Mouse (Mus musculus) bone marrow macrophage, adult 2 months (primary cell): ENCODE data around the gene Fkbpl. TPM values are rescaled to one million over a fixed set of nuclear protein-coding genes. Genes with fewer than 3 reads are reported as not detected.

Experiments used
- H3K27ac ChIP-seq: 2 replicates; pipeline ENCODE4 v1.5.1; 2012; ENCODE audit warnings: low read depth, low read length; ENCODE audit not compliant: insufficient read depth
- H3K4me1 ChIP-seq: 2 replicates; pipeline ENCODE4 v1.6.1; 2012; ENCODE audit warnings: low read length; ENCODE audit not compliant: control insufficient read depth, insufficient read depth
- H3K4me3 ChIP-seq: 2 replicates; pipeline ENCODE4 v1.5.1; 2012; ENCODE audit warnings: mild to moderate bottlenecking, low read length, moderate library complexity; ENCODE audit not compliant: insufficient read depth
- CTCF ChIP-seq: IDR thresholded peaks from 2 replicates; pipeline ENCODE4 v1.5.1; 2012; ENCODE audit warnings: low read depth, mild to moderate bottlenecking, low read length, moderate library complexity
- POLR2A ChIP-seq: IDR thresholded peaks from 2 replicates; pipeline ENCODE4 v1.6.1; 2012; ENCODE audit warnings: mild to moderate bottlenecking, low read depth, low read length, borderline replicate concordance
- polyA plus RNA-seq: library from polyadenylated mRNA; stranded (reverse); fragments of >200 nt; gene quantifications from 2 replicates; pipeline ENCODE4 v1.2.4, GENCODE M21; 2012; ENCODE audit not compliant: missing spikeins, insufficient read depth, insufficient read length

The Fkbpl gene
- polyA plus RNA-seq, 1 experiment: 22.9 TPM

DNA sequence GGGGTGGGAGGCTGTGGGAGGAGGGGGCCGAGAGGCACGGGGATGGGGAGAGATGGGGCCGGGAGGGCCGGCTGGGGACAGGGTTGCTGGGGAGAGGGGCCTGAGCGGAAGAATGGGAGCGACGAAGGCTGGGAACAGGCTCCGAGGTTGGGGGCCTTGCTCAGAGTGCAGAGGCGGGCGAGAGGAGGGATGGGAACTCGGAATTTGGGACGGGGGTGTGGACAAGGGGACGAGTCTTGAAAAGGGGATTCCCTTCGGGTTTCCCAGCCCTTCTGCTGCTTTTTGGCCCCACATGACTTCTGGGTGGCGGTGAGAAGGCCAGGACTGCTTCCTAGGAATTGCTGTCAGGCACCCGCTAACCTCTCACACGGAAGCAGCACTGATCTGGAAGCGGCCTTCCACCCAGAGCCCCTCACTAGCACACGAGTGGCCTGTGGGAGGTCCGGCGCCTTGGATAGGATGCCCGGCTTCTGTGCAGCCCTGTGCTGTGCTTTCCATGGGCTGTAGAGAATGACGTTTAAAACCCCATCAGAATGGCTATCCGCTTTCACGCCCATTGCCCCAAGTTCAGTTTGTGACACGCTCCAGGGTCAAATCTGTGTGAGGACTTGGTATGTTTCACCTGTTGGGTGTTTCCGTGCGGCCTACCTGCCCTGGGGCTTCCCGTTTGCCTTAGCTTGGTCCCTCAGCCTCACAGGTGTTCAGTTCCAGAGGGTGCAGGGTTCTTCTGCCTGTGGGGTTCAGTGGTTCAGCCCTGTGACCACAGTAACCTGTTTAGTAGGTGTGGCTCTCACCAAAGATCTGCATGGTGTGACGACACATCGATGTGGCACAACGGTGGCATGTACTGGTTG, 38.2 kb upstream of the Fkbpl start:
- peaks cover 9% of the 10 kb centered on the region for H3K4me1 ChIP-seq
- H3K4me3 ChIP-seq: peak overlapping the region; percentile 81
- TF ChIP-seq POLR2A: no peak
- H3K27ac ChIP-seq: peak overlapping the region; percentile 44; the same call in 1 of the 2 replicates

DNA sequence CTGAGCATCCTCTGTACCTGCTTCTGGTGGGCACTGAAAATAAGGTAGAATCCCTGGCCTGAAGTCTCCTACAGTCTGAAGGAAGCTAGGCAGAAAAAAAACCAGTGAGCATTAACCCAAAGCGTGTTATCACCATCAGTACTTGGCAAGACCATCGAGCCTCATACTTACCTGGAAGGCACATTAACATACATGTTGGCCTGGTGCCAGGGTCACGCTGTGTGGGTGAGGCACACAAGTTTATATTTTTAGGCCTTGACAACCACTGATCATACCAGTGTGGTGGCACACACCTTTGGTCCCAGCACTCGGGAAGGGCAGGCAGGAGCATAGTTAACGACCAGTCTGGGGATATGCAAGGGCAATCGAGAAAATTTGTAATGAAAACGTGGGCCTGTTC, 36.6 kb upstream of the Fkbpl start:
- H3K27ac ChIP-seq: no peak overlapping the region

DNA sequence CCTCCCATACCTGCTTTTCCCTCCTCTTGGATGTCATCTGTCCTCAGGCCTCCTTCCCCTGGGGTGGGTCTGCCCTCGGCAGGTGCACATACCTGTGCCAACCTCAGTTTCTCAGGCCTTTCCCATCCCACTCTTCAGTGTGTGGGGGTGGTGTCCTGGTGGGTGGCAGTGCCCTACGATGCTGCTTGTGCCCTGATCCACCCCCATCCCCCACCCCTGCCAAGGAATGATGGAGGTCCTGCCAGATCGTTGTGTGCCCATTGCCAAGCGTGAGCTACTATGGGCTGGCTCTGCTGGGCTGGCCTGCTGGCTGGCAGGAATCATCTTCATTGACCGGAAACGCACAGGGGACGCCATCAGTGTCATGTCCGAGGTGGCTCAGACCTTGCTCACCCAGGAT, 33.5 kb upstream of the Fkbpl start:
- H3K27ac ChIP-seq: no peak overlapping the region
- no peak overlapping the region for H3K4me3 ChIP-seq
- no peak for TF ChIP-seq CTCF
- TF ChIP-seq POLR2A: no peak
- peaks cover 4% of the 10 kb centered on the region for H3K4me1 ChIP-seq

More for the DNA sequence above, 36.6 kb upstream of the Fkbpl start:
- TF ChIP-seq POLR2A (no peak), CTCF (no peak)
- H3K4me1 ChIP-seq: peaks cover 7% of the 10 kb centered on the region
- no peak overlapping the region for H3K4me3 ChIP-seq

DNA sequence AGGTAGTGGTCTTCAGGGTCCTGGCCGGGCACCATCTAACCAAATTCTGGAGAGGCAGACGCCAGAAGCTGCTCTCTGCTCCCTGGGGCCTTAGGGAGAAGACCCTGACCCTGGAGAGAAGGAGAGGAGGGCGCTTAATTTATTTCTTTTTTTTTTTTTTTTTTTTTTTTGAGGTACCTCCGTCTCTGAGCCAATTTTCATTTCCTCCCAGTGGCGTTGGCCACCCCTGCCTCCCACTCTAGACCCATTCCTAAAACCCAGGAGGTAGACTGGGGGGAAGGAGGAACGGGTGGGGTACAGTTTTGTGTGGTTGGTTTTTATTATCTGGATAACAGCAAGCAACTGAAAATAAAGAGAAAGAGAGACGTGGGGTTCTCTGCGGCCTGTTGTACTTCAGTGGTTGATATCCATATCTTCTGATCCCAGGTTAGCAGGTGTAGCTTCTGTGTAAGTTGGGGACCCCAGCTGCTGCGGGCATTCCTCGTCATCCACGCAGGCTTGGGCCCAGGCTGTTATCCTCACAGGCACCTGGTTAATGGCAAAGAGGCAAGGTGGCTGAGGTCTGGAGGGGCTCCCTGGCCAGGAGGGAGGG, 31.4 kb upstream of the Fkbpl start:
- no peak overlapping the region for H3K4me3 ChIP-seq
- no peak overlapping the region for H3K27ac ChIP-seq
- TF ChIP-seq POLR2A: no peak
- TF ChIP-seq CTCF: no peak
- no peaks in the 10 kb centered on the region for H3K4me1 ChIP-seq

DNA sequence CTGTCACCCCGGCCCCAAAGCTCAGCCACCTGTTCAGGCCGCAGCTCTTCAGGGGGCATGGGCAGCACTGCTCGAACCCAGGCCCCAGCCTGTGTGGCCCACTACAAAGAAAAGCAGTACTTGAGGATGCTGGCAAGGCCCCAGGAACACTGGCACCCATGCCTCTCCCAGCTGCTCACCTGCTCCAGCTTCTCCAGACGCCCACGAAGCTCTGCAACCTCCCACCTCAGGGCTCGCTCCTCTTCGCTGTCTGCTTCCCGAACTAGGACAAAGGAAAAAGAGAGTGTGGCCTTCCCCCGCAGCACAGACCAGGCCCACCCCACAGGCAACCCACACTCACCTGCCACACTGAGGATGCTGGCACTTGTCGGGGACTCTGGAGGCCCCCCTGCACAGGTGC, 30.7 kb upstream of the Fkbpl start:
- Histone ChIP-seq H3K4me1 (no peaks in the 10 kb centered on the region), H3K27ac (no peak overlapping the region), H3K4me3 (no peak overlapping the region)
- TF ChIP-seq POLR2A (no peak), CTCF (no peak)

DNA sequence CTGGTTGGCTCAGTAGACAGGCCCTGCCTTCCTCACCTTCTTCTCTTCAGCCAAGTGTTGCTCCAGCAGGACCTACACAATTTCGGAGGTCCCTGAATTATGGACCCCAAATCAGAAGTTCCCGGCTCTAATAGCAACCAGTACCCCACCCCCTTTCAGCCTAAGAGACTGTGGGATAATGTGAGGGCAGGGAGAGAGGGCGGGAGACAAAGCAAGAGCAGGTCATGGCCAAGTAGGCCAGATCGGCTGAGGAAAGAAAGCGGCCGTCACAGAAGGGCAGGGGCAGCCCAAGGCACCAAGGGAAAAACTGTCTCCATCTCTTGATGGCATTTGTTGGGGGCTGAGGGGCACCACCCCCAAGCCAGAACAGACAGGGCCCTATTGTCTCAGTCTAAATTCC, 28.7 kb upstream of the Fkbpl start, which contains the start of gene Egfl8:
Egfl8 (minus strand) TSS at position 101 of the 400 bp plus-strand sequence.
- Histone ChIP-seq H3K4me1 (no peaks in the 10 kb centered on the region), H3K27ac (no peak within 1 kb of the TSS), H3K4me3 (no peak within 1 kb of the TSS)
- TF ChIP-seq POLR2A (no peak), CTCF (no peak)

DNA sequence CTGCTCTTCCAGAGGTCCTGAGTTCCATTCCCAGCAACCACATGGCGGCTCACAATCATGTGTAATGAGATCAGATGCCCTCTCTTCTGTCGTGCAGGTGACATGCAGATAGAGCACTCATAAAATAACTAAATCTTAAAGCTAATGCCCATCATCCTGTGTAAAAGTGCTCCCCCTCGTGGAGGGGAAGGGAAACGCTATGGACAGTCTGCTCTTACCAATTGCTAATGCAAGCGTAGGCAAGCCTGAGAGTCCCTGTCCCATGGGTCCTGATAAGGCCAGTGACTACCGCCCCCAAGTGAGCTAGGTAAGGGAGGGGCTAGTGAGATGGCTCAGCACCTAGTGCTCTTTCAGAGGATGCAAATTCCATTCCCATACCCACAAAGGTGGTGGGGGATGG, 25.6 kb upstream of the Fkbpl start:
- peak; percentile 36; the same call in 1 of the 2 replicates for TF ChIP-seq CTCF
- TF ChIP-seq POLR2A: no peak
- no peaks in the 10 kb centered on the region for H3K4me1 ChIP-seq
- H3K4me3 ChIP-seq: no peak overlapping the region
- no peak overlapping the region for H3K27ac ChIP-seq

DNA sequence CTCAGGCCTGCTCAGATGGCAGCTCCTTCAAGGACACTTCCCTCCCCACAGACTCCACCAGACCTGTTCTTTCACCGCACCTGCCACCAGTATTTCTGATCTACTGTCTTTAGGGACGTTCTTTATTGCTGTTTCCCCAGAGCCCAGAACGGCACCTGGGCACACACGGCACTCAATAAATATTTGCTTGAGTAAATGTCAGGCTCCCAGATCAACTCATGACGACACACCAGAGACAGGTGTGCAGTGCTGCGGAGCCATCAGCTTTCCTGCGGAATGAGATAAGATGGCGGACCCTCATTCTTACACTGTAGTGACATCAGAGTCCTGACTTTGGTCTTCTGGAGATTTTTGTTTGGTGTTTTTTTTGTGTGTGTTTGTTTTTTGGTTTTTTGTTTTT, 23.6 kb upstream of the Fkbpl start:
- Histone ChIP-seq H3K4me3 (no peak overlapping the region), H3K4me1 (no peaks in the 10 kb centered on the region), H3K27ac (no peak overlapping the region)
- TF ChIP-seq CTCF (no peak), POLR2A (no peak)

DNA sequence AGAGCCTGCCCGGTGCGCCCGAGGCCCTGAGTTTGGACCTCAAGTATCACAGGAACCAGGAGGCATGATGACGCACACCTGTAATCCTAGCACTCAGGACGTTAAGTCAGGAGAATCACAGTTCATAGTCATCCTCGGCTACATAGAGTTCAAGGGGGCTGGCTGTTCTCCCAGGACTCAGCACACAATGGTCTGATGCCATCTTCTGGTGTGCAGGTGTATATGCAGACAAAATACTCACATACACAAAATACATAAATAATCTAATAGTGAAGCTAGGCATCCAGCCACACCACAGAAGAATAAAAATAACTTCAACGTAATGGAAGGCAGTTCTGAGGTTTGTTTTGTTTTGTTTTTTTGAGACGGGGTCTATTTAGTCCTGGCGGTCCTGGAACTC, 21.4 kb upstream of the Fkbpl start:
- no peak overlapping the region for H3K27ac ChIP-seq
- no peak overlapping the region for H3K4me3 ChIP-seq
- no peak for TF ChIP-seq POLR2A
- no peak for TF ChIP-seq CTCF
- H3K4me1 ChIP-seq: 0 out of 2 replicates have a peak, but pooled peaks cover 3% of the 10 kb centered on the region

DNA sequence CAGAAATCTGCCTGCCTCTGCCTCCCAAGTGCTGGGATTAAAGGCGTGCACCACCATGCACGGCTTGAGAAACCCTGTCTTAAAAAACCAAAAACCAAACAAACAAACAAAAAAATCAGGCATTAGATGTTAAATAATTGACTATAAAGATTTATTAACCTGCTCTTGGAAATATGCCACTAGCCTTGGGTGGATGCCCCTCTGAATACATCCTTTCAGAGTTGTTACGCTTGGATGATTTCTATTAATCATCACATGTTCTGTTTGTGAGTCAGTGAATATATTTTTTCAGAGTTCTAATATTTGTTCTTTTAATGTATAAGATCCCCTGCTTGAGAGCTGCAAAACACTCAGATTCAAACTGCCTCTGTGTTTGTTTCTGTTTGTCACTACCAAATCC, 19.6 kb upstream of the Fkbpl start:
- Histone ChIP-seq H3K4me3 (no peak overlapping the region), H3K27ac (no peak overlapping the region), H3K4me1 (peaks cover 14% of the 10 kb centered on the region)
- TF ChIP-seq CTCF (no peak), POLR2A (no peak)
